Mouse (Mus musculus): ENCODE measurements around the gene Dennd6a.

Gene Dennd6a

GRCm38 (mm10) chr14:26571951-26572675, 1.5 kb upstream of the Dennd6a start:
- DNase-seq (ENCODE audit: low read depth in 2 of 2, low spot score in 2 of 2): no peak

GRCm38 (mm10) chr14:26576255-26576780, 2.7 kb downstream of the Dennd6a start:
- no peak for DNase-seq (ENCODE audit: low read depth in 2 of 2, low spot score in 2 of 2)

GRCm38 (mm10) chr14:26578791-26579191, 5.1 kb downstream of the Dennd6a start:
- DNase-seq (ENCODE audit: low read depth in 2 of 2, low spot score in 2 of 2): peak in 1 of 2 experiments; percentile 4

- peak; percentile 75 to 81 for DNase-seq (ENCODE audit: low read depth in 2 of 2, low spot score in 2 of 2)
Measured at GRCm38 (mm10) chr14:26579346-26580343, 6.0 kb downstream of the Dennd6a start.

GRCm38 (mm10) chr14:26583645-26584044, 10.0 kb downstream of the Dennd6a start:
- no peak for DNase-seq (ENCODE audit: low read depth in 2 of 2, low spot score in 2 of 2)

GRCm38 (mm10) chr14:26587116-26587515, 13.5 kb downstream of the Dennd6a start:
- DNase-seq (ENCODE audit: low read depth in 2 of 2, low spot score in 2 of 2): no peak

- DNase-seq (ENCODE audit: low read depth in 2 of 2, low spot score in 2 of 2): no peak
Measured at GRCm38 (mm10) chr14:26591353-26591752, 17.7 kb downstream of the Dennd6a start.

- no peak for DNase-seq (ENCODE audit: low read depth in 2 of 2, low spot score in 2 of 2)
Measured at GRCm38 (mm10) chr14:26593281-26593895, 19.7 kb downstream of the Dennd6a start.

GRCm38 (mm10) chr14:26595167-26595566, 21.5 kb downstream of the Dennd6a start:
- DNase-seq (ENCODE audit: low read depth in 2 of 2, low spot score in 2 of 2): no peak

- no peak for DNase-seq (ENCODE audit: low read depth in 2 of 2, low spot score in 2 of 2)
Measured at GRCm38 (mm10) chr14:26595695-26596365, 22.2 kb downstream of the Dennd6a start.

- no peak for DNase-seq (ENCODE audit: low read depth in 2 of 2, low spot score in 2 of 2)
Measured at GRCm38 (mm10) chr14:26605354-26605753, 31.7 kb downstream of the Dennd6a start.

- DNase-seq (ENCODE audit: low read depth in 2 of 2, low spot score in 2 of 2): no peak
Measured at GRCm38 (mm10) chr14:26609674-26610073, 36.0 kb downstream of the Dennd6a start.

- DNase-seq (ENCODE audit: low read depth in 2 of 2, low spot score in 2 of 2): no peak
Measured at GRCm38 (mm10) chr14:26610689-26611088, 37.0 kb downstream of the Dennd6a start.

- no peak for DNase-seq (ENCODE audit: low read depth in 2 of 2, low spot score in 2 of 2)
Measured at GRCm38 (mm10) chr14:26625301-26625700, 51.6 kb downstream of the Dennd6a start.

- DNase-seq (ENCODE audit: low read depth in 2 of 2, low spot score in 2 of 2): no peak
Measured at GRCm38 (mm10) chr14:26626605-26627140, 53.0 kb downstream of the Dennd6a start.

GRCm38 (mm10) chr14:26637025-26637850, 63.6 kb downstream of the Dennd6a start:
- DNase-seq (ENCODE audit: low read depth in 2 of 2, low spot score in 2 of 2): no peak

GRCm38 (mm10) chr14:26637851-26638707, 64.4 kb downstream of the Dennd6a start, which contains the start of gene Arf4:
Gene Arf4, plus strand, starts transcription at chr14:26638074.
- DNase-seq (ENCODE audit: low read depth in 2 of 2, low spot score in 2 of 2): peak; percentile 94 to 97

GRCm38 (mm10) chr14:26638708-26639084, 65.0 kb downstream of the Dennd6a start:
- peak; percentile 36 to 40 for DNase-seq (ENCODE audit: low read depth in 2 of 2, low spot score in 2 of 2)

GRCm38 (mm10) chr14:26639251-26639650, 65.6 kb downstream of the Dennd6a start:
- DNase-seq (ENCODE audit: low read depth in 2 of 2, low spot score in 2 of 2): no peak
